Mouse (Mus musculus) liver, embryonic 13.5 days (tissue): ENCODE results near the gene Mdfi. TPM values are rescaled to one million over a fixed set of nuclear protein-coding genes. Genes with fewer than 3 reads are reported as not detected.
A peak's percentile ranks its signal among the peaks of the same experiment; 100 is the strongest.

ENCODE experiments used
- ATAC-seq: fragments of 200-750 bp; cut with Nextera tagmentation; 2 replicates; pipeline ENCODE4 v1.8.0; 2017; ENCODE audit warnings: low read depth, mild to moderate bottlenecking, moderate number of reproducible peaks, moderate library complexity
- DNase-seq: peaks from one replicate; pipeline ENCODE4 v3.0.0; 2022
- H3K27ac ChIP-seq: fragments of 300-500 bp; sonication (generic); 2 replicates; pipeline ENCODE4 v1.5.1; 2015; ENCODE audit warnings: moderate library complexity, mild to moderate bottlenecking, inconsistent platforms
- H3K27me3 ChIP-seq: fragments of 300-500 bp; sonication (generic); 2 replicates; pipeline ENCODE4 v1.6.1; 2015; ENCODE audit warnings: mild to moderate bottlenecking, inconsistent platforms
- H3K36me3 ChIP-seq: fragments of 300-500 bp; sonication (generic); 2 replicates; pipeline ENCODE4 v1.6.1; 2015; ENCODE audit warnings: mild to moderate bottlenecking, inconsistent platforms
- H3K4me1 ChIP-seq: fragments of 300-500 bp; sonication (generic); replicated peaks from 2 replicates; pipeline ENCODE4 v1.6.1; 2015; ENCODE audit warnings: inconsistent platforms
- H3K4me2 ChIP-seq: fragments of 300-500 bp; sonication (generic); 2 replicates; pipeline ENCODE4 v1.6.1; 2015; ENCODE audit warnings: inconsistent platforms, mild to moderate bottlenecking, moderate library complexity
- H3K4me3 ChIP-seq: fragments of 300-500 bp; sonication (generic); replicated peaks from 2 replicates; pipeline ENCODE4 v1.5.1; 2015; ENCODE audit warnings: mild to moderate bottlenecking, inconsistent platforms
- H3K9ac ChIP-seq: fragments of 300-500 bp; sonication (generic); 2 replicates; pipeline ENCODE4 v1.6.1; 2015; ENCODE audit warnings: mild to moderate bottlenecking, inconsistent platforms
- H3K9me3 ChIP-seq: fragments of 300-500 bp; sonication (generic); replicated peaks from 2 replicates; pipeline ENCODE4 v1.6.1; 2016; ENCODE audit warnings: inconsistent platforms
- WGBS: fragments of 180-500 bp; shearing (Covaris S2); methylation state at CpG from one replicate; pipeline ENCODE4 v1.1.7; 2015; ENCODE audit not compliant: insufficient replicate concordance; 5-methylcytosine and 5-hydroxymethylcytosine counted together
- polyA plus RNA-seq: library from polyadenylated mRNA; unstranded; fragments of >200 nt; fragmentation: Nextera tagmentation; extraction: Ambion mirVana; gene quantifications from 2 replicates; pipeline ENCODE4 v1.2.1, GENCODE M21; 2015

Mdfi gene
- polyA plus RNA-seq, 1 experiment from 2014 or later = 1.1 TPM

DNA sequence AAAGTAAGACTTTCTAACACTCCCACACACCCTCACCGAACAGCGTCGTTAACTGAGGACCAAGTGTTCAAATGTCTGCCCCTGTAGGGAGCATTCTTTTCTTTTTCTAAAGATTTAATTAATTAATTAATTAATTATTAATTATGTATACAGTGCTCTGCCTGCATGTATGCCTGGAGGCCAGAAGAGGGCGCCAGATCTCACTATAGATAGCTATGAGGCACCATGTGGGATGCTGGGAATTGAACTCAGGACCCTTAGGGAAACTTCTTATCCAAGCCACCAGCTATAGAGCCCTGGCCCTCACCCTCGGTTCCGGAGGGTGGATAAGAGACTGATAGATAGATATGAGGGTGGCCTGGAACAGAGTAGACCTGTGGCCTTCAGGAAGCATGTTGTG lies 13.5 kb upstream of the Mdfi start:
- peaks cover 3% of the 10 kb centered on the region; the same call in 1 of the 2 replicates for H3K9me3 ChIP-seq
- ATAC-seq (no peak), DNase-seq (no peak)
- H3K36me3 ChIP-seq = no peaks in the 10 kb centered on the region
- 0 out of 2 replicates have a peak, but pooled peaks cover 9% of the 10 kb centered on the region for H3K4me1 ChIP-seq
- H3K4me3 ChIP-seq = no peak overlapping the region
- no peaks in the 10 kb centered on the region for H3K27me3 ChIP-seq
- no peak overlapping the region for H3K9ac ChIP-seq
- no peak overlapping the region for H3K4me2 ChIP-seq
- H3K27ac ChIP-seq = no peak overlapping the region
- WGBS = 65% methylated on average over 6 of the region's 6 CpGs

- Histone ChIP-seq H3K27ac (no peak overlapping the region), H3K27me3 (no peaks in the 10 kb centered on the region), H3K36me3 (no peaks in the 10 kb centered on the region), H3K9ac (no peak overlapping the region), H3K4me2 (no peak overlapping the region), H3K4me3 (no peak overlapping the region), H3K4me1 (peaks cover 6% of the 10 kb centered on the region; the same call in 1 of the 2 replicates), H3K9me3 (peaks cover 3% of the 10 kb centered on the region; the same call in 1 of the 2 replicates)
- WGBS = 72% methylated on average over 11 of the region's 11 CpGs
- no peak for ATAC-seq
- DNase-seq = no peak
Observed at GRCm38 (mm10) chr17:47845609-47846008, 11.1 kb upstream of the Mdfi start.

GRCm38 (mm10) chr17:47843465-47843864 lies 9.0 kb upstream of the Mdfi start:
- no peak overlapping the region for H3K4me3 ChIP-seq
- H3K36me3 ChIP-seq = no peaks in the 10 kb centered on the region
- peaks cover 3% of the 10 kb centered on the region; the same call in 1 of the 2 replicates for H3K9me3 ChIP-seq
- DNase-seq (no peak), ATAC-seq (no peak)
- H3K27me3 ChIP-seq = no peaks in the 10 kb centered on the region
- H3K4me2 ChIP-seq = no peak overlapping the region
- no peak overlapping the region for H3K9ac ChIP-seq
- H3K27ac ChIP-seq = no peak overlapping the region
- peaks cover 6% of the 10 kb centered on the region; the same call in 1 of the 2 replicates for H3K4me1 ChIP-seq
- WGBS = 75% methylated on average over 3 of the region's 3 CpGs

- WGBS = 35% methylated on average over 19 of the region's 19 CpGs
- no peak for DNase-seq
- peaks cover 6% of the 10 kb centered on the region; the same call in 1 of the 2 replicates for H3K4me1 ChIP-seq
Observed at GRCm38 (mm10) chr17:47841931-47842623, 7.6 kb upstream of the Mdfi start.

DNA sequence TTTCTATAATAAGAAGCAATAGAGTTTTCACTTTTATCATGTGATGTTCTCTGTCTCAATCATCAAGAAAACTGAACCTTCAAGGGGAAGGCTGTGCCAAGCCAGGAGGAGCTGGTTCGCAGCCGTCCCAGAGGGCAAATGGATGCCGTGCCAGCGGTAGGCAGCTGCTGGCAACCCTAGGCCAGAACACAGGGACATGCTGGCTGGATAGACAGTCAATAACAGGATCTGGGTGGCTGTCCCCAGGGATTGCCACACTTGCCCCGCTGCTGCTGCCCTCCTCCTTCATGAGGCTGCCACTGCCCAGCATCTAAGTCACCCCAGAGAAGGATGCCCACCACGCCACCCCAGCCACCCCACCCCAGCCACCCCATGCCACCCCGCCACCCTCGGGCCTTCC lies 7.0 kb upstream of the Mdfi start:
- H3K27me3 ChIP-seq = peaks cover 7% of the 10 kb centered on the region; the same call in 1 of the 2 replicates
- no peak for DNase-seq
- no peak overlapping the region for H3K4me2 ChIP-seq
- no peak overlapping the region for H3K4me3 ChIP-seq
- H3K4me1 ChIP-seq = peaks cover 6% of the 10 kb centered on the region; the same call in 1 of the 2 replicates
- H3K36me3 ChIP-seq = no peaks in the 10 kb centered on the region
- no peak overlapping the region for H3K27ac ChIP-seq
- WGBS = 68% methylated on average over 8 of the region's 8 CpGs
- peaks cover 3% of the 10 kb centered on the region; the same call in 1 of the 2 replicates for H3K9me3 ChIP-seq
- no peak for ATAC-seq
- no peak overlapping the region for H3K9ac ChIP-seq

More at GRCm38 (mm10) chr17:47841931-47842623, 7.6 kb upstream of the Mdfi start:
- H3K36me3 ChIP-seq = no peaks in the 10 kb centered on the region
- no peak overlapping the region for H3K9ac ChIP-seq
- H3K4me3 ChIP-seq = no peak overlapping the region
- H3K4me2 ChIP-seq = no peak overlapping the region
- H3K27ac ChIP-seq = no peak overlapping the region
- H3K27me3 ChIP-seq = 0 out of 2 replicates have a peak, but pooled peaks cover 3% of the 10 kb centered on the region
- peaks cover 3% of the 10 kb centered on the region; the same call in 1 of the 2 replicates for H3K9me3 ChIP-seq
- peak; percentile 18; the same call in 1 of the 2 replicates for ATAC-seq

GRCm38 (mm10) chr17:47837808-47838207 lies 3.3 kb upstream of the Mdfi start:
- Histone ChIP-seq H3K27ac (no peak overlapping the region), H3K9ac (no peak overlapping the region), H3K36me3 (no peaks in the 10 kb centered on the region), H3K9me3 (no peaks in the 10 kb centered on the region), H3K4me2 (no peak overlapping the region), H3K27me3 (peaks cover 43% of the 10 kb centered on the region), H3K4me3 (no peak overlapping the region), H3K4me1 (peaks cover 15% of the 10 kb centered on the region)
- ATAC-seq (no peak), DNase-seq (no peak)
- WGBS = 24% methylated on average over 6 of the region's 6 CpGs

- Histone ChIP-seq H3K9me3 (no peaks in the 10 kb centered on the region), H3K4me3 (peak overlapping the region; percentile 57), H3K9ac (peak overlapping the region; percentile 13; the same call in 1 of the 2 replicates), H3K27ac (no peak overlapping the region), H3K36me3 (no peaks in the 10 kb centered on the region), H3K27me3 (peaks cover 61% of the 10 kb centered on the region), H3K4me2 (peak overlapping the region; percentile 69), H3K4me1 (peaks cover 14% of the 10 kb centered on the region)
- DNase-seq = no peak
- 2% methylated on average over 45 of the region's 45 CpGs for WGBS
- ATAC-seq = no peak
Observed at GRCm38 (mm10) chr17:47833628-47834481, 636 bp downstream of the Mdfi start.

DNA sequence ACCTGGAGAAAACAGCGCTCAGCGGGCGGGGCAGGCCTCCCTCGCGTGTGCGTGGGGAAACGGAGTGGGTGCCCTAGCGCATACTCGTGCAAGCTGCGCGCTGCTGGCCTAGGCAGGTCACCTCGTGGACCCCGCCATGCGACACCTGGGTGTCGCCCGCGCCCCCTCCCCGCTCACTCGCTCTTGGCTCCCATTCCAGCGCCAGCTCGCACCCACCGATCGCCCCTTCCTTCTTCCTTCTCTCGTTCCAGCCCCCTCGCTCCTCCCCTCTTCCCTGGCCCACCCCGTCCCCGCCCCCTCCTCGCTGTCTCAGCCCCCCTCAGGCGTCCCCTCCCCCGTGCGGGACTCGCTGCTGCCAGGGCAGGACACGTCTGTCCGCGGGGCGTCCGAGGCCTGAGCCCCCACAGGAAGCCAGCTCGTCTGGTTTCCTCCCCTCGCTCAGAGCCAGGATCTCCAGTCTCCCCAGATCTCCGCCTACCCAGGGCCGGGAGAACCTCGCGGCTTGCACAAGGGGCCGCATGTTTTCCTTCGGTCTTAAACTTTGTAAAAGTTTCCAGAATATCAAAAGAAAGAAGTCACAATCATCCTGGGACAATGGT lies 1.4 kb downstream of the Mdfi start:
- Histone ChIP-seq H3K9ac (peak overlapping the region; percentile 60), H3K4me3 (peak overlapping the region; percentile 57), H3K36me3 (no peaks in the 10 kb centered on the region), H3K4me2 (peak overlapping the region; percentile 69), H3K9me3 (no peaks in the 10 kb centered on the region), H3K27me3 (peaks cover 61% of the 10 kb centered on the region), H3K27ac (no peak overlapping the region), H3K4me1 (peaks cover 14% of the 10 kb centered on the region)
- 1% methylated on average over 42 of the region's 45 CpGs for WGBS
- no peak for DNase-seq
- ATAC-seq = 0 out of 2 replicates have a peak, but pooled peaks have one; percentile 38

GRCm38 (mm10) chr17:47832501-47833028 lies 1.9 kb downstream of the Mdfi start:
- Histone ChIP-seq H3K4me3 (peak overlapping the region; percentile 57), H3K27ac (no peak overlapping the region), H3K4me2 (peak overlapping the region; percentile 69), H3K9ac (peak overlapping the region; percentile 60), H3K27me3 (peaks cover 58% of the 10 kb centered on the region), H3K4me1 (peaks cover 14% of the 10 kb centered on the region), H3K36me3 (no peaks in the 10 kb centered on the region), H3K9me3 (no peaks in the 10 kb centered on the region)
- DNase-seq (no peak), ATAC-seq (0 out of 2 replicates have a peak, but pooled peaks have one; percentile 23)
- WGBS = 3% methylated on average over 17 of the region's 17 CpGs

GRCm38 (mm10) chr17:47831772-47832171 lies 2.7 kb downstream of the Mdfi start:
- ATAC-seq = no peak
- no peak overlapping the region for H3K9ac ChIP-seq
- H3K36me3 ChIP-seq = no peaks in the 10 kb centered on the region; the same call in 1 of the 2 replicates
- H3K9me3 ChIP-seq = no peaks in the 10 kb centered on the region
- peaks cover 56% of the 10 kb centered on the region for H3K27me3 ChIP-seq
- no peak for DNase-seq
- peaks cover 14% of the 10 kb centered on the region for H3K4me1 ChIP-seq
- H3K27ac ChIP-seq = no peak overlapping the region
- H3K4me3 ChIP-seq = 0 out of 2 replicates have a peak overlapping the region, but pooled peaks have one; percentile 57
- WGBS = 36% methylated on average over 5 of the region's 5 CpGs
- H3K4me2 ChIP-seq = peak overlapping the region; percentile 69
